In genomic region chr7:80261372-80261990, GRCm38 (mm10) we compare ENCODE assay signal across 8 mouse cellular contexts. TPM values are rescaled to one million over a fixed set of nuclear protein-coding genes. Genes with fewer than 3 reads are reported as not detected.
A peak's percentile ranks its signal among the peaks of the same experiment; 100 is the strongest.
DNase-seq lines count a peak whose midpoint lies in the region; ATAC-seq and TF ChIP-seq lines count a peak whose summit lies in the region.

No protein-coding gene starts in this region.

- peak overlapping the region; percentile 85 for H3K4me2 ChIP-seq in heart, postnatal 0 days (ENCODE audit: low read depth, low read length)
- peak overlapping the region; percentile 82 for H3K4me2 ChIP-seq in embryonic facial prominence, embryonic 14.5 days (ENCODE audit: low read depth, low read length)
- H3K4me2 ChIP-seq in midbrain, embryonic 14.5 days (ENCODE audit: low read length) = peak overlapping the region; percentile 75

- peak overlapping the region; percentile 85 for H3K9ac ChIP-seq in heart, postnatal 0 days (replicated peaks; ENCODE audit: low read depth, low read length)
- peak overlapping the region; percentile 96 for H3K9ac ChIP-seq in ES-E14 (ENCODE audit: insufficient read depth, low read depth, low read length, poor library complexity, severe bottlenecking)
- H3K9ac ChIP-seq in embryonic facial prominence, embryonic 14.5 days (ENCODE audit: low read depth, low read length) = peak overlapping the region; percentile 90
- peak overlapping the region; percentile 81 for H3K9ac ChIP-seq in midbrain, embryonic 14.5 days (replicated peaks; ENCODE audit: low read length)

- H3K4me3 ChIP-seq in heart, postnatal 0 days (ENCODE audit: low read depth, low read length) = peak overlapping the region; percentile 80
- H3K4me3 ChIP-seq in ES-E14 (ENCODE audit: insufficient read depth in 1 of 2, low read depth in 1 of 2, low read length in 2 of 2, poor library complexity in 1 of 2, severe bottlenecking in 1 of 2) = peak overlapping the region; percentile 92 to 95
- H3K4me3 ChIP-seq in embryonic facial prominence, embryonic 14.5 days (ENCODE audit: low read depth, low read length) = peak overlapping the region; percentile 93
- peak overlapping the region; percentile 91 for H3K4me3 ChIP-seq in midbrain, embryonic 14.5 days (replicated peaks; ENCODE audit: low read depth, low read length)

- no peak for TF ChIP-seq EP300 in heart, postnatal 0 days (IDR thresholded peaks at IDR 0.05; ENCODE audit: low read depth)

- peak; percentile 17 for DNase-seq in heart, postnatal 0 days (ENCODE audit: low spot score)
- no peak for DNase-seq in heart, adult 11 months
- DNase-seq in ES-E14 (ENCODE audit: low read depth, low spot score) = no peak
- DNase-seq in embryonic facial prominence, embryonic 14.5 days (ENCODE audit: low spot score) = peak; percentile 19
- peak; percentile 11 for DNase-seq in layer of hippocampus, adult 9-11 months
- DNase-seq in midbrain, embryonic 14.5 days = peak; percentile 32
- DNase-seq in cerebellum, adult 11-12 months = no peak
- DNase-seq in kidney, postnatal 25 days = no peak

- under 1% methylated on average over 32 of the region's 32 CpGs for WGBS in heart, postnatal 0 days
- WGBS in embryonic facial prominence, embryonic 14.5 days = under 1% methylated on average over 32 of the region's 32 CpGs
- 2% methylated on average over 32 of the region's 32 CpGs for WGBS in midbrain, embryonic 14.5 days

- H3K27ac ChIP-seq in heart, postnatal 0 days (ENCODE audit: low read depth) = peak overlapping the region; percentile 85
- H3K27ac ChIP-seq in ES-E14 (ENCODE audit: insufficient read depth, low read depth, low read length, poor library complexity, severe bottlenecking) = peak overlapping the region; percentile 87
- H3K27ac ChIP-seq in embryonic facial prominence, embryonic 14.5 days (replicated peaks; ENCODE audit: low read depth, low read length) = peak overlapping the region; percentile 87
- peak overlapping the region; percentile 72 for H3K27ac ChIP-seq in midbrain, embryonic 14.5 days (replicated peaks; ENCODE audit: low read depth, low read length)

- peaks cover 33% of the 10 kb centered on the region for H3K36me3 ChIP-seq in heart, postnatal 0 days (replicated peaks; ENCODE audit: control insufficient read depth, insufficient read depth, low read length)
- H3K36me3 ChIP-seq in ES-E14 (ENCODE audit: control insufficient read depth, insufficient read depth, low read length, poor library complexity, severe bottlenecking) = peaks cover 16% of the 10 kb centered on the region
- peaks cover 31% of the 10 kb centered on the region for H3K36me3 ChIP-seq in embryonic facial prominence, embryonic 14.5 days (ENCODE audit: control insufficient read depth, insufficient read depth, low read length)
- peaks cover 26% of the 10 kb centered on the region for H3K36me3 ChIP-seq in midbrain, embryonic 14.5 days (ENCODE audit: control insufficient read depth, insufficient read depth, low read length)

- ATAC-seq in heart, postnatal 0 days (ENCODE audit: insufficient read depth, low read depth) = no peak; the same call in 1 of the 2 replicates
- ATAC-seq in embryonic facial prominence, embryonic 14.5 days (ENCODE audit: low read depth) = peak; percentile 68; the same call in 1 of the 2 replicates
- no peak; the same call in none of the 2 replicates for ATAC-seq in midbrain, embryonic 14.5 days (ENCODE audit: low FRiP score, low TSS enrichment)

- in situ Hi-C loops in ES-E14 (cut with MboI; ENCODE audit: low sequenced_read_pairs in 2 of 2, unreplicated experiment in 2 of 2) = no loop called here

- no peak for TF ChIP-seq CTCF in heart, postnatal 0 days (IDR thresholded peaks at IDR 0.05; ENCODE audit: low read depth)

- H3K27me3 ChIP-seq in heart, postnatal 0 days (ENCODE audit: control insufficient read depth, insufficient read depth, low read length) = peaks cover 5% of the 10 kb centered on the region
- peaks cover 12% of the 10 kb centered on the region; the same call in 1 of the 2 replicates for H3K27me3 ChIP-seq in embryonic facial prominence, embryonic 14.5 days (replicated peaks; ENCODE audit: control insufficient read depth, insufficient read depth, low read length)
- H3K27me3 ChIP-seq in midbrain, embryonic 14.5 days (ENCODE audit: control insufficient read depth, insufficient read depth, low read length) = peaks cover 23% of the 10 kb centered on the region; the same call in 1 of the 2 replicates

- no peaks in the 10 kb centered on the region for H3K9me3 ChIP-seq in heart, postnatal 0 days (replicated peaks; ENCODE audit: control insufficient read depth, low read length)
- H3K9me3 ChIP-seq in ES-E14 (ENCODE audit: control insufficient read depth, insufficient read depth, low read depth, low read length) = no peaks in the 10 kb centered on the region
- no peaks in the 10 kb centered on the region for H3K9me3 ChIP-seq in embryonic facial prominence, embryonic 14.5 days (ENCODE audit: control insufficient read depth, low read length)
- no peaks in the 10 kb centered on the region for H3K9me3 ChIP-seq in midbrain, embryonic 14.5 days (ENCODE audit: control insufficient read depth, low read length)

- peaks cover 8% of the 10 kb centered on the region for H3K4me1 ChIP-seq in heart, postnatal 0 days (ENCODE audit: control insufficient read depth, insufficient read depth)
- H3K4me1 ChIP-seq in ES-E14 (ENCODE audit: control insufficient read depth in 2 of 2, insufficient read depth in 2 of 2, low read length in 2 of 2, poor library complexity in 1 of 2) = peaks cover 2 to 3% of the 10 kb centered on the region in 2 experiments; a peak in 2 of 4 replicates
- peaks cover 6% of the 10 kb centered on the region for H3K4me1 ChIP-seq in embryonic facial prominence, embryonic 14.5 days (ENCODE audit: control insufficient read depth, insufficient read depth, low read length)
- peaks cover 11% of the 10 kb centered on the region for H3K4me1 ChIP-seq in midbrain, embryonic 14.5 days (ENCODE audit: control insufficient read depth, insufficient read depth, low read length)

TF ChIP-seq in ES-E14, 5 proteins besides CTCF, POLR2A, EP300 and RAD21:
- TF ChIP-seq ZC3H11A (IDR thresholded peaks at IDR 0.05; ENCODE audit: borderline replicate concordance, low read depth, low read length) = no peak
- TF ChIP-seq CHD2 (IDR thresholded peaks at IDR 0.05; ENCODE audit: low read depth, low read length) = no peak
- no peak for TF ChIP-seq HCFC1 (IDR thresholded peaks at IDR 0.05; ENCODE audit: borderline replicate concordance, insufficient read depth, low read length)

RNA-seq across cellular contexts. Expression of gene Ngrn, which starts 0.5 kb away (rescaled TPM):
- total RNA-seq in heart, postnatal 0 days (2014; rRNA removed; ENCODE audit: low replicate concordance) = 14.0 and 29.4 TPM in 2 replicates
- polyA plus RNA-seq in heart, postnatal 0 days (2015; fragmentation: Nextera tagmentation; extraction: Ambion mirVana) = 35.8 and 40.5 TPM in 2 replicates
- total RNA-seq in ES-E14 (2012; rRNA removed) = 37.8 and 45.2 TPM in 2 replicates
- 45.7 and 45.8 TPM in 2 replicates for polyA plus RNA-seq in embryonic facial prominence, embryonic 14.5 days (2014; fragmentation: Nextera tagmentation; extraction: Ambion mirVana)
- polyA plus RNA-seq in midbrain, embryonic 14.5 days (2014; fragmentation: Nextera tagmentation; extraction: Ambion mirVana) = 67.3 and 70.8 TPM in 2 replicates

RNA-seq across cellular contexts. Expression of gene Vps33b, which starts 8.0 kb away (rescaled TPM):
- 8.0 and 8.7 TPM in 2 replicates for total RNA-seq in heart, postnatal 0 days (2014; rRNA removed; ENCODE audit: low replicate concordance)
- polyA plus RNA-seq in heart, postnatal 0 days (2015; fragmentation: Nextera tagmentation; extraction: Ambion mirVana) = 3.6 and 3.9 TPM in 2 replicates
- 21.1 and 30.4 TPM in 2 replicates for total RNA-seq in ES-E14 (2012; rRNA removed)
- 7.0 TPM in 2 replicates for polyA plus RNA-seq in embryonic facial prominence, embryonic 14.5 days (2014; fragmentation: Nextera tagmentation; extraction: Ambion mirVana)
- polyA plus RNA-seq in midbrain, embryonic 14.5 days (2014; fragmentation: Nextera tagmentation; extraction: Ambion mirVana) = 18.8 and 21.9 TPM in 2 replicates

RNA-seq across cellular contexts. Expression of gene Ttll13, which starts 15.3 kb away (rescaled TPM):
- total RNA-seq in heart, postnatal 0 days (2014; rRNA removed; ENCODE audit: low replicate concordance) = 0.35 TPM in 1 of 2 replicates, not detected in the other
- polyA plus RNA-seq in heart, postnatal 0 days (2015; fragmentation: Nextera tagmentation; extraction: Ambion mirVana) = 0.51 and 0.98 TPM in 2 replicates
- 1.4 and 2.8 TPM in 2 replicates for total RNA-seq in ES-E14 (2012; rRNA removed)
- 0.35 and 0.79 TPM in 2 replicates for polyA plus RNA-seq in embryonic facial prominence, embryonic 14.5 days (2014; fragmentation: Nextera tagmentation; extraction: Ambion mirVana)
- 1.2 and 2.2 TPM in 2 replicates for polyA plus RNA-seq in midbrain, embryonic 14.5 days (2014; fragmentation: Nextera tagmentation; extraction: Ambion mirVana)

RNA-seq across cellular contexts. Expression of gene Gdpgp1, which starts 28.8 kb away (rescaled TPM):
- total RNA-seq in heart, postnatal 0 days (2014; rRNA removed; ENCODE audit: low replicate concordance) = 2.5 and 5.5 TPM in 2 replicates
- polyA plus RNA-seq in heart, postnatal 0 days (2015; fragmentation: Nextera tagmentation; extraction: Ambion mirVana) = 2.0 and 2.3 TPM in 2 replicates
- 4.4 and 4.5 TPM in 2 replicates for total RNA-seq in ES-E14 (2012; rRNA removed)
- polyA plus RNA-seq in embryonic facial prominence, embryonic 14.5 days (2014; fragmentation: Nextera tagmentation; extraction: Ambion mirVana) = 2.0 and 2.6 TPM in 2 replicates
- polyA plus RNA-seq in midbrain, embryonic 14.5 days (2014; fragmentation: Nextera tagmentation; extraction: Ambion mirVana) = 4.0 TPM in 2 replicates

RNA-seq across cellular contexts. Expression of gene Cib1, which starts 28.9 kb away (rescaled TPM):
- 26.0 and 27.2 TPM in 2 replicates for total RNA-seq in heart, postnatal 0 days (2014; rRNA removed; ENCODE audit: low replicate concordance)
- polyA plus RNA-seq in heart, postnatal 0 days (2015; fragmentation: Nextera tagmentation; extraction: Ambion mirVana) = 57.2 and 57.4 TPM in 2 replicates
- total RNA-seq in ES-E14 (2012; rRNA removed) = 52.6 and 59.7 TPM in 2 replicates
- 73.7 and 89.1 TPM in 2 replicates for polyA plus RNA-seq in embryonic facial prominence, embryonic 14.5 days (2014; fragmentation: Nextera tagmentation; extraction: Ambion mirVana)
- polyA plus RNA-seq in midbrain, embryonic 14.5 days (2014; fragmentation: Nextera tagmentation; extraction: Ambion mirVana) = 24.2 and 26.7 TPM in 2 replicates

Comparison
In these comparisons a context has a peak if more than half of its experiments do, and no peak if none do; other contexts are left out.
1. DNase-seq: peak in heart, postnatal 0 days (single experiment), embryonic facial prominence, embryonic 14.5 days (single experiment), layer of hippocampus, adult 9-11 months (single experiment) and midbrain, embryonic 14.5 days (single experiment); none in heart, adult 11 months (single experiment), ES-E14 (single experiment), cerebellum, adult 11-12 months (single experiment) and kidney, postnatal 25 days (0 of 2).
2. Peak in every context shown above with its lines, with median percentiles within 50 percentile points of each other: H3K27ac ChIP-seq, H3K4me2 ChIP-seq, H3K4me3 ChIP-seq and H3K9ac ChIP-seq.